Mouse (Mus musculus) MEL (cell line): ENCODE data around the gene Ces1c.

Experiments used
- CHD2 ChIP-seq: IDR thresholded peaks from 2 replicates; pipeline ENCODE4 v1.6.1; 2011; ENCODE audit warnings: low read length, improper control_type of control experiment
- CTCF ChIP-seq, 3 experiments: IDR thresholded peaks in 2 of 3; conservative IDR thresholded peaks in 1 of 3; 2 replicates each; pipeline ENCODE4 v1.5.1; 2011 to 2012; ENCODE audit warnings: low read length in 3 of 3, low read depth in 2 of 3, mild to moderate bottlenecking in 2 of 3, improper control_type of control experiment in 1 of 3, inconsistent platforms in 1 of 3, mixed read lengths in 1 of 3, moderate library complexity in 1 of 3; ENCODE audit not compliant: control insufficient read depth in 1 of 3, insufficient read depth in 1 of 3, poor library complexity in 1 of 3, severe bottlenecking in 1 of 3
- EP300 ChIP-seq, 2 experiments: IDR thresholded peaks; 2 replicates each; pipeline ENCODE4 v1.6.1; 2011; ENCODE audit warnings: improper control_type of control experiment in 2 of 2, low read length in 2 of 2, low read depth in 1 of 2, mild to moderate bottlenecking in 1 of 2
- GABPA ChIP-seq: IDR thresholded peaks from 2 replicates; pipeline ENCODE4 v1.6.1; 2012; ENCODE audit warnings: low read depth, mild to moderate bottlenecking, inconsistent platforms, low read length, improper control_type of control experiment, moderate library complexity
- GATA1 ChIP-seq: IDR thresholded peaks from 2 replicates; pipeline ENCODE4 v1.6.1; 2011; ENCODE audit warnings: low read depth, low read length, improper control_type of control experiment
- HCFC1 ChIP-seq: IDR thresholded peaks from 2 replicates; pipeline ENCODE4 v1.6.1; 2012; ENCODE audit warnings: low read depth, mild to moderate bottlenecking, inconsistent platforms, low read length, improper control_type of control experiment, moderate library complexity
- JUND ChIP-seq: IDR thresholded peaks from 2 replicates; pipeline ENCODE4 v1.6.1; 2011; ENCODE audit warnings: low read depth, mild to moderate bottlenecking, improper control_type of control experiment, low read length
- NELFE ChIP-seq: IDR thresholded peaks from 2 replicates; pipeline ENCODE4 v1.6.1; 2011; ENCODE audit warnings: low read depth, low read length, improper control_type of control experiment
- POLR2A ChIP-seq, 2 experiments: IDR thresholded peaks; 2 replicates each; pipeline ENCODE4 v1.6.1; 2011 to 2012; ENCODE audit warnings: low read length in 2 of 2, mild to moderate bottlenecking in 2 of 2, control low read depth in 1 of 2, improper control_type of control experiment in 1 of 2, low read depth in 1 of 2, moderate library complexity in 1 of 2; ENCODE audit not compliant: control insufficient read depth in 1 of 2, insufficient read depth in 1 of 2, poor library complexity in 1 of 2
- POLR2AphosphoS2 ChIP-seq: IDR thresholded peaks from 2 replicates; pipeline ENCODE4 v1.6.1; 2011; ENCODE audit warnings: low read length, improper control_type of control experiment
- TBP ChIP-seq: IDR thresholded peaks from 2 replicates; pipeline ENCODE4 v1.8.0; 2011; ENCODE audit warnings: low read depth, low read length, improper control_type of control experiment
- USF1 ChIP-seq: IDR thresholded peaks from 2 replicates; pipeline ENCODE4 v1.6.1; 2014; ENCODE audit warnings: low read depth, mild to moderate bottlenecking, inconsistent platforms, low read length, improper control_type of control experiment, moderate library complexity
- ZNF384 ChIP-seq: IDR thresholded peaks from 2 replicates; pipeline ENCODE4 v1.6.1; 2012; ENCODE audit warnings: low read depth, mild to moderate bottlenecking, inconsistent platforms, low read length, improper control_type of control experiment

DNA sequence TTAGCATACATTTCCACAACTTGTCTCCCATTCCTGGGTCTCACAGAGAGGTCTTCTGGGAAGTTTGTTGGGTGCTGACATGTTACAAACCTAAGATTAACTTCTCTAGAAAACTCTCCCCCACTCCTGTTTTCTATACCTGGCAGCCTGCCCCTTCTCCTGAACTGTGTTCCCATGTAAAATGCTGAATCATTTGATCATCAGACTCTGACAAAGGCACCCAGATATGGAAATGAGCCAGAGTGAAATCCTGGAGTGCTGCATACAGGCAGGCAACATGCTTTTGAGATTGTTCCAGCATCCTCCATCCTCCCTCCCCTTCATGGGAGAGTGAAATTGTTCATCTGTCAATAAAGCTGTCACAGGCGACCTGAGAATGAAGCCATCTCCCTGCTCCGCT, 4.6 kb downstream of the Ces1c start:
- TF ChIP-seq CTCF (IDR thresholded peaks at IDR 0.05 in 2 of 3, conservative IDR thresholded peaks at IDR 0.05 in 1 of 3; ENCODE audit: control insufficient read depth in 1 of 3, insufficient read depth in 1 of 3, low read depth in 2 of 3, low read length in 3 of 3, poor library complexity in 1 of 3, severe bottlenecking in 1 of 3) = no peak
- no peak for TF ChIP-seq EP300 (IDR thresholded peaks at IDR 0.05; ENCODE audit: low read depth in 1 of 2, low read length in 2 of 2)
- no peak for TF ChIP-seq CHD2
- no peak for TF ChIP-seq TBP
- TF ChIP-seq POLR2A (IDR thresholded peaks at IDR 0.05; ENCODE audit: control insufficient read depth in 1 of 2, insufficient read depth in 1 of 2, low read depth in 1 of 2, low read length in 2 of 2, poor library complexity in 1 of 2) = no peak
- no peak for TF ChIP-seq GATA1
- no peak for TF ChIP-seq GABPA
- no peak for TF ChIP-seq POLR2AphosphoS2
- no peak for TF ChIP-seq USF1
- TF ChIP-seq NELFE = no peak
- no peak for TF ChIP-seq ZNF384
- TF ChIP-seq JUND = no peak
- no peak for TF ChIP-seq HCFC1
